Mouse (Mus musculus) hindbrain, embryonic 16.5 days (tissue): ENCODE results near the gene P4ha2. TPM values are rescaled to one million over a fixed set of nuclear protein-coding genes. Genes with fewer than 3 reads are reported as not detected.

ENCODE experiments used
- ATAC-seq: fragments of 200-750 bp; cut with Nextera tagmentation; 2 replicates; pipeline ENCODE4 v1.8.0; 2017; ENCODE audit warnings: moderate TSS enrichment, moderate library complexity
- H3K27ac ChIP-seq: fragments of 300-500 bp; sonication (generic); 2 replicates; pipeline ENCODE4 v1.5.1; 2014; ENCODE audit warnings: low read depth, mild to moderate bottlenecking, control low read depth, low read length, moderate library complexity
- H3K27me3 ChIP-seq: fragments of 300-500 bp; sonication (generic); replicated peaks from 2 replicates; pipeline ENCODE4 v1.6.1; 2014; ENCODE audit warnings: low read length; ENCODE audit not compliant: control insufficient read depth, insufficient read depth
- H3K36me3 ChIP-seq: fragments of 300-500 bp; sonication (generic); 2 replicates; pipeline ENCODE4 v1.6.1; 2014; ENCODE audit warnings: mild to moderate bottlenecking, low read length, moderate library complexity, mixed read lengths; ENCODE audit not compliant: control insufficient read depth, insufficient read depth
- H3K4me1 ChIP-seq: fragments of 300-500 bp; sonication (generic); 2 replicates; pipeline ENCODE4 v1.6.1; 2014; ENCODE audit warnings: low read depth, low read length; ENCODE audit not compliant: control insufficient read depth, insufficient read depth
- H3K4me2 ChIP-seq: fragments of 300-500 bp; sonication (generic); 2 replicates; pipeline ENCODE4 v1.6.1; 2014; ENCODE audit warnings: mild to moderate bottlenecking, low read length, control low read depth, moderate library complexity
- H3K4me3 ChIP-seq: fragments of 300-500 bp; sonication (generic); 2 replicates; pipeline ENCODE4 v1.5.1; 2014; ENCODE audit warnings: mild to moderate bottlenecking, low read length, control low read depth, moderate library complexity
- H3K9ac ChIP-seq: fragments of 300-500 bp; sonication (generic); 2 replicates; pipeline ENCODE4 v1.6.1; 2014; ENCODE audit warnings: low read depth, mild to moderate bottlenecking, control low read depth, low read length, moderate library complexity
- H3K9me3 ChIP-seq: fragments of 300-500 bp; sonication (generic); 2 replicates; pipeline ENCODE4 v1.6.1; 2014; ENCODE audit warnings: mild to moderate bottlenecking, low read length, moderate library complexity; ENCODE audit not compliant: control insufficient read depth
- WGBS: fragments of 180-500 bp; shearing (Covaris S2); extraction: QIAGEN DNeasy Blood & Tissue Kit; methylation state at CpG from one replicate; pipeline ENCODE4 v1.1.7; 2014; 5-methylcytosine and 5-hydroxymethylcytosine counted together
- polyA plus RNA-seq: library from polyadenylated mRNA; unstranded; fragments of >200 nt; fragmentation: Nextera tagmentation; extraction: Ambion mirVana; gene quantifications from 2 replicates; pipeline ENCODE4 v1.2.1, GENCODE M21; 2015

P4ha2 gene
- polyA plus RNA-seq, 1 experiment from 2014 or later: 12.3 TPM

DNA sequence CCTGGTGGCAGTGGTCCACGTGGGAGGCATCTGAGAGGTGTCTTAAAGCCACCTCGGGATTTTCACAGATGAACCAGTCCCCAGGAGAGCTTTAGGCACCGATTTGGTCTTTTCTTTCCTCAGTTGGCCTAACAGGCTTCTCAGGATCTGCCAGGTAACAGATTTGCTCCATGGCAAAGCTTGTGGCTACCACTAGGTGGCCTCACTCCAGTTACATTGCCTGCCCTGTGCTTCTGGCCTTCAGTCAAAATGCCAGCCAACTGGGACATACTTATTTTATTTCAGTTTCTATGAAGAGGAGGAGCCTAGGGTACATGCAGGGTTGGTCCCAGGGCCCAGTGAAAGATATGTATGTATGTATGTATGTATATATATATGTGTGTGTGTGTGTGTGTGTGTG is 6.9 kb upstream of the P4ha2 start:
- no peaks in the 10 kb centered on the region for H3K27me3 ChIP-seq
- no peak overlapping the region for H3K4me3 ChIP-seq
- no peaks in the 10 kb centered on the region for H3K9me3 ChIP-seq
- no peak for ATAC-seq
- no peak overlapping the region for H3K9ac ChIP-seq
- WGBS: 10% methylated on average over 3 of the region's 3 CpGs
- no peak overlapping the region for H3K4me2 ChIP-seq
- H3K4me1 ChIP-seq: no peaks in the 10 kb centered on the region
- no peak overlapping the region for H3K27ac ChIP-seq
- no peaks in the 10 kb centered on the region for H3K36me3 ChIP-seq

DNA sequence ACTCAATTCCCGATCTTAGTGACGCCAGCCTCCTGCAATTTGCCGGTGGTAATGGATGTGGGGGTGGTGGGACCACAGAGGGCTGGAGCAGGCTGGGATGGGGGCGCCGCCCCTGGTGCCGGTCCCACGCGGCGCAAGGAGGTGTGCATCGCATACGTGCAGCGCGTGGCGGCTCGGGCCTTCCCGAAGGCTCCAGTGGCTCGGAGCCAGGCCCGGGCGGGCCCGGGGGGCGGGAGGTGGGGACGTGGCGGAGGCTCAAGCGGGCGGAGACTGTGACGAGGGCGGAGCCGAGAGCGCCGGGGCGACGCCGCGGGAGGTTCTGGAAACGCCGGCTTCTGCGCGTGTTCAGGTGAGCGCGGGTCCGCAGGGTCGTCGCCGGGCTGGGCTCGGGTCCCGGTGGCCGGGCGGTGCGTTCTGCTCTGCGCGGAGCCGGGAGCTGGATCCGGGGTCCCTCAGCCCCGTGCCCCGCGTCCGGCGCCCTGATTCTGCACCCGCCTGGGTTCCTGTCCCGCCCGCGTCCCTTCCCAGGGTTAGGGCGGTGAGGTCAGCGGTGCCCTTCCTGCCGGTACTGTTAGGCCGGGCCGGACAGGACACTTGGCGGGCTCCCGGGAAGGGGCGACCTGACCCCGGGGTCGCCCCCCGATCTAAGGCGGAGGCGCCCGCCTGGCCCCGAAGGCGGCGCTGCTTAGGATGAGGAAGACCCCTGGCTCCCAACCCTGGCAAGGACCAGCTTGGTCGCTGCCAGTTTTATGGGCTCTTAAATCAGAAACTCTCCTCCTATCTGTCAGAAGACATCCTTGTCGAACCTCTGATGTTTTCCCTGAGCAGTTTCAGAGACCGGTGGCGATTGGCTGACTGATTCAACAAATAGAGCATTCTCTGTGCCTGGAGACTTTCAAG is 1.0 kb downstream of the P4ha2 start:
- peak; percentile 86 for ATAC-seq
- peaks cover 4% of the 10 kb centered on the region for H3K4me1 ChIP-seq
- no peak overlapping the region for H3K27ac ChIP-seq
- peak overlapping the region; percentile 71 for H3K4me3 ChIP-seq
- H3K9me3 ChIP-seq: no peaks in the 10 kb centered on the region
- H3K36me3 ChIP-seq: no peaks in the 10 kb centered on the region
- no peaks in the 10 kb centered on the region; the same call in 1 of the 2 replicates for H3K27me3 ChIP-seq
- peak overlapping the region; percentile 99 for H3K4me2 ChIP-seq
- WGBS: under 1% methylated on average over 57 of the region's 83 CpGs
- H3K9ac ChIP-seq: peak overlapping the region; percentile 85

DNA sequence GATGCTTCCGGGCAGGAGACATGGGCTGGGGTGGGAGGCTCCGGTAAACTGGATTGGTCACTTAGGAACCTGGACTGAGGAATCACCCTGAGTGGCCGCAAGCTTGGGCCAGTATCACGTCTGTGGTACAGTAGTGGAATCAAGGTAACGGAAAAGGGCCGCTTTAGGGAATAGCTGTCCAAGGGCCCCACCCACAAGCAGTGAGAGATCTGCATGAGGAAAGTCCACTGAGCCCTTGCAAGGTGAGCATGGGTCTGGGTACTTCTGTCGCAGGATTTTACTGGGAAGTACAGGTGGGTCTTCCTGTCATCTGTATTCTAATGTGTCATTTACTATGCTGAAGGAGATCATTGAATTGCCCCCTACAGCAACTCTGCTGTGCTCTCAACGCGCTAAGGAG is 1.8 kb downstream of the P4ha2 start:
- Histone ChIP-seq H3K9me3 (no peaks in the 10 kb centered on the region), H3K36me3 (no peaks in the 10 kb centered on the region), H3K27me3 (no peaks in the 10 kb centered on the region; the same call in 1 of the 2 replicates), H3K27ac (no peak overlapping the region), H3K4me1 (peaks cover 7% of the 10 kb centered on the region), H3K4me2 (peak overlapping the region; percentile 99), H3K9ac (no peak overlapping the region), H3K4me3 (peak overlapping the region; percentile 71)
- WGBS: 75% methylated on average over 9 of the region's 9 CpGs
- ATAC-seq: 0 out of 2 replicates have a peak, but pooled peaks have one; percentile 7

DNA sequence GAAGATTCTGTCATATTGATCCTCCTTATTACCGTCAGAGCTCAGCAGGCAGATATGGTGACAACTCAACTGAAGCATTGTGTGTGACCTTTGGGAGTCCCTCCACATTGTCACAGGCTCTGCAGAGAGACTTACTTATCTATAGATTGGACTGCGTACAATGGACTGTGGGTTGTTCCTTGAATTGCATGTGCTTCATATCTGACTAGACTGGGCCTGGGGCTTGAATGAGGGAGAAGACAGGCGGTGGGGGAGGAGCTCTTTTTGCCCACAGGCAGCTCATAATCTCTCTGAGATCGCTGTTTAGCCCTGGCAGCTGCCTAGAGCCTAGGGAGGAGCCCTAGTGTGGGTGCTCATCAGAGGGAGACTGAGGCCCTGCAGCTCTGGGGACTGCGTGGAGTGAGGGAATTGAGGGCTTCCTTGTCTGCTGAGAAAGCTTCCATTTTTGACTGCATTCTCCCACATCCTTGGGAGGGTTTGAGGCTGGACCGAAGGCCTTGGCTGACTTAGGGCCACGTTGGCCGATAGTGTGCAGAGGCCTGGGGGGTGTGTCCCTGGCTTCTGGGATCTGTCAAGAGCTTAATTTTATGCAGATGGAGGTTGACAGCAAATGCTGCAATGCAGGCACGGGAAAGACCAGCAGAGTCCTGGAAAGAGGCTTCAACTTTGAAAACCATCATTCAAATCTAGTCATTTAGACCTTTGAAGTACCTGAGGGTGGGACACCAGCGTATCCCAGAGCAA is 3.0 kb downstream of the P4ha2 start:
- H3K36me3 ChIP-seq: no peaks in the 10 kb centered on the region
- no peak for ATAC-seq
- H3K4me2 ChIP-seq: no peak overlapping the region
- no peak overlapping the region for H3K4me3 ChIP-seq
- H3K9ac ChIP-seq: no peak overlapping the region
- H3K9me3 ChIP-seq: no peaks in the 10 kb centered on the region
- WGBS: 73% methylated on average over 10 of the region's 10 CpGs
- H3K27me3 ChIP-seq: no peaks in the 10 kb centered on the region; the same call in 1 of the 2 replicates
- no peak overlapping the region for H3K27ac ChIP-seq
- H3K4me1 ChIP-seq: peaks cover 14% of the 10 kb centered on the region

DNA sequence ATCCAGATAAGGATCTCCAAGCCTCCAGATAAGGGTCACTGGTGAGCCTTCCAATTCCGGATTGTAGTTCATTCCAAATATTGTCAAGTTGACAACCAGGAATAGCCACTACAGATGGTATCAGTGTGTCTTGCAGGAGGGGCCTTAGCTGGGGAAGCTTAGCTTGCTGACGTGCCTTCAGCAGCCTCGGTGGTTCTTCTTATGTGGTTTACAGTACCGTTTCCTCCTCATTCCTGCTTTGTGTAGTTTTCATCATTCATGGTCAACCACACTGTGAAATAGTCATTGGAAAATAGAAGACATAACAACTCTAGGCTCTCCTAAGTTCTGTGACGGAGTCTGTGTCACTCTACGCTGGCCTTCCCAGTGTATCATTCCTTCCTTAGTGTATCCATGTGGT is 5.1 kb downstream of the P4ha2 start:
- no peak for ATAC-seq
- Histone ChIP-seq H3K9ac (no peak overlapping the region), H3K27me3 (no peaks in the 10 kb centered on the region; the same call in 1 of the 2 replicates), H3K36me3 (no peaks in the 10 kb centered on the region), H3K27ac (no peak overlapping the region), H3K9me3 (no peaks in the 10 kb centered on the region), H3K4me2 (no peak overlapping the region), H3K4me3 (no peak overlapping the region), H3K4me1 (peaks cover 14% of the 10 kb centered on the region)
- WGBS: 94% methylated on average over 6 of the region's 6 CpGs

DNA sequence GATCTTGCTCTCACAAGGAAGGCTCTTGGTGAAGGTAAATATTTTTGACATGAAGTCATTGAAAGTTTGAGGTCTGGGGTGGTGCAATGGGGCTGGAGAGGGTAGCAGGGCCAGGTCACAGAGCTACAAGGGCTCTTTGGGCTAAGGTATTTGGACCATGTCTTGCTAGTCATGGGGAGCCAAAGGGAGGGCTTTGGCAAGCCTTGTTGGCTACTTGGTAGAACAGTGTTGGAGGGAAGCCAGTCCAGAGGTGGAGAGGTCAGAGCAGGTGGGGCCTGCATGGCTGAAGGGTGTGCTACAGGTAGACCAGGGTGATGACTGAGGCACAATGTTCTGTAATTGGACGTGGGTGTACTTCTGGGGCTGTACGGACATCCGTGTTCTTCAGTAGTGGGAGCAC is 6.8 kb downstream of the P4ha2 start:
- no peaks in the 10 kb centered on the region for H3K9me3 ChIP-seq
- H3K27me3 ChIP-seq: no peaks in the 10 kb centered on the region; the same call in 1 of the 2 replicates
- H3K9ac ChIP-seq: no peak overlapping the region
- H3K27ac ChIP-seq: no peak overlapping the region
- WGBS: 89% methylated on average over 3 of the region's 3 CpGs
- H3K4me3 ChIP-seq: no peak overlapping the region
- H3K4me1 ChIP-seq: peaks cover 10% of the 10 kb centered on the region
- ATAC-seq: no peak
- no peak overlapping the region for H3K4me2 ChIP-seq
- no peaks in the 10 kb centered on the region for H3K36me3 ChIP-seq

DNA sequence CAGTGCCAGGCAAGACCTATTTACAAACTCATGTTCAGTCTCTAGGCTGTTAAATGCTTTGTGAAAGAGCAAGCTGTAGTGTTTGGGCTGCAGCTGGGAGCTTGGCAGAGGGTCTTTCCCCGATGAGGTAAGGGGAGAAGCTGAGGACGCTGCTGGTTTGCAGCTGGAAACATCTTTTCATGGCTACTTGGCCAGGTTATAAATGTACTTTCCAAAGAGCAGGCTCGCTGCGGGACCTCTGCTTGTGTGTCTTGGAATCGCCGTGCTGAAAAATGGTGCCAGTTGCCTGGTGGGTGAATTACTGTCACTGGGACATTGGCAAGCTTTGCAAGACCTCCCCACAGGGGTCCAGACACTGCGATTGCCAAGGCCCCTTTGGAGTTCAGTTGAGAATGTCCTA is 7.3 kb downstream of the P4ha2 start:
- peak; percentile 44; the same call in 1 of the 2 replicates for ATAC-seq
- Histone ChIP-seq H3K4me3 (no peak overlapping the region), H3K9me3 (no peaks in the 10 kb centered on the region), H3K27me3 (no peaks in the 10 kb centered on the region; the same call in 1 of the 2 replicates), H3K9ac (no peak overlapping the region), H3K27ac (no peak overlapping the region), H3K4me2 (no peak overlapping the region), H3K36me3 (no peaks in the 10 kb centered on the region), H3K4me1 (peaks cover 16% of the 10 kb centered on the region)
- WGBS: 55% methylated on average over 7 of the region's 7 CpGs

DNA sequence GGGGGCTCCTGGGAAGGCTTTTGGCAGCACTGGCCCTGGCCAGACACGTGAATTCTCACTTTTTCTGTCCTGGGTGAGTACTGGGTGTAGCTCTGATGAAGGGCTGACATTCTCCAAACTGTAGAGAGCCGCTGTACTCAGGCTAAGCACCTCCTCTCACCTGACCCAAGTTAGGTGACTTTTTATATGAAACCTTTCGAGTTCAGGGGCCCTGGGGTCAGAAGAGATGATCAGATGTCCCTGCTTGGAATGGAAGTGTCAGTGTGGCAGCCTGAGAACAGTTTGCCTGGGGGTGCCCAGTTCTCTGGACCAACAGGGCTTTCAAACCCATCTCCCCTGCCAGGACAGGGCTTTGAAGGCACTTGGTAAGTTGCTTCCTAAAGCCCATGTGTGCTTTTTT is 8.2 kb downstream of the P4ha2 start:
- no peak overlapping the region for H3K27ac ChIP-seq
- ATAC-seq: no peak
- H3K27me3 ChIP-seq: no peaks in the 10 kb centered on the region; the same call in 1 of the 2 replicates
- H3K9ac ChIP-seq: no peak overlapping the region
- no peaks in the 10 kb centered on the region for H3K9me3 ChIP-seq
- H3K4me2 ChIP-seq: no peak overlapping the region
- peaks cover 25% of the 10 kb centered on the region for H3K4me1 ChIP-seq
- 75% methylated on average over 3 of the region's 3 CpGs for WGBS
- no peaks in the 10 kb centered on the region for H3K36me3 ChIP-seq
- H3K4me3 ChIP-seq: no peak overlapping the region

DNA sequence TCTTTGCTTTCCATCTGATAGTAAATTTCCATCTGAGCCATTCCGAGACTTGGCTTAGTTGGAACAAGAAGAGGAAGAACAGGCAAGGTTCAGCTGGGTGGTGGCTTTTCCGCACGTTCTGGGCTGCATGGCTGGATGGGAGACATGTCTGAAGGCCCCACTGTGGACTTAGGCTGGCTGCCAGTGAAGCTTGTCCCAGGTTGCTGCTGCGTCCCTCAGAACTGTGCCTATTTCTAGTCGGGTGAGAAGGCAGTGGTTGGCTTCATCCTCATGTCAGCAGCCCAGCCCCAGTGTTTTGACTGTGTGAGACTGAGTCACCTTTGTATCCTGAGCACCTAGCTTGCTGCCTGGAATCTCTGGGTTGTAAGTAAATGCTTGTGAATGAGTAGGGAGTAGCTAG is 9.0 kb downstream of the P4ha2 start:
- Histone ChIP-seq H3K4me3 (no peak overlapping the region), H3K9me3 (no peaks in the 10 kb centered on the region), H3K9ac (no peak overlapping the region), H3K27ac (no peak overlapping the region), H3K4me1 (peaks cover 32% of the 10 kb centered on the region), H3K36me3 (no peaks in the 10 kb centered on the region), H3K27me3 (no peaks in the 10 kb centered on the region), H3K4me2 (no peak overlapping the region)
- 76% methylated on average over 5 of the region's 5 CpGs for WGBS
- no peak for ATAC-seq
